Mouse (Mus musculus) frontal cortex, postnatal 25 days (tissue): ENCODE data around the gene Gcnt7.

Experiments used
- DNase-seq, 2 experiments: peaks; one replicate each; pipeline ENCODE4 v3.0.0; 2022; ENCODE audit warnings: low spot score in 2 of 2

Gcnt7 gene

GRCm38 (mm10) chr2:172460647-172461046, 2.3 kb upstream of the Gcnt7 start:
- no peak for DNase-seq

GRCm38 (mm10) chr2:172452458-172452857, 5.9 kb downstream of the Gcnt7 start:
- no peak for DNase-seq

- no peak for DNase-seq
Observed at GRCm38 (mm10) chr2:172452031-172452430, 6.4 kb downstream of the Gcnt7 start.

- no peak for DNase-seq
Observed at GRCm38 (mm10) chr2:172450640-172451039, 7.8 kb downstream of the Gcnt7 start.

- DNase-seq, result no peak
Observed at GRCm38 (mm10) chr2:172448329-172448728, 10.1 kb downstream of the Gcnt7 start.

GRCm38 (mm10) chr2:172447317-172447716, 11.1 kb downstream of the Gcnt7 start:
- DNase-seq, result no peak

- DNase-seq, result no peak
Observed at GRCm38 (mm10) chr2:172445617-172446016, 12.8 kb downstream of the Gcnt7 start.

- DNase-seq, result no peak
Observed at GRCm38 (mm10) chr2:172441176-172441575, 17.2 kb downstream of the Gcnt7 start.

- DNase-seq, result no peak
Observed at GRCm38 (mm10) chr2:172440640-172441005, 17.8 kb downstream of the Gcnt7 start.

- peak; percentile 100 for DNase-seq
Observed at GRCm38 (mm10) chr2:172439843-172440639, 18.4 kb downstream of the Gcnt7 start, which contains the start of gene Rtf2. TSS of gene Rtf2 (plus strand) at chr2:172440556.

GRCm38 (mm10) chr2:172437371-172437952, 20.9 kb downstream of the Gcnt7 start:
- no peak for DNase-seq

GRCm38 (mm10) chr2:172433746-172434145, 24.6 kb downstream of the Gcnt7 start:
- no peak for DNase-seq

GRCm38 (mm10) chr2:172430609-172431008, 27.8 kb downstream of the Gcnt7 start:
- no peak for DNase-seq

GRCm38 (mm10) chr2:172418208-172418607, 40.2 kb downstream of the Gcnt7 start:
- DNase-seq, result no peak

- no peak for DNase-seq
Observed at GRCm38 (mm10) chr2:172416876-172417275, 41.5 kb downstream of the Gcnt7 start.

- no peak for DNase-seq
Observed at GRCm38 (mm10) chr2:172416218-172416617, 42.2 kb downstream of the Gcnt7 start.

- DNase-seq, result no peak
Observed at GRCm38 (mm10) chr2:172413894-172414293, 44.5 kb downstream of the Gcnt7 start.

GRCm38 (mm10) chr2:172413273-172413672, 45.1 kb downstream of the Gcnt7 start:
- DNase-seq, result no peak

GRCm38 (mm10) chr2:172412454-172412853, 45.9 kb downstream of the Gcnt7 start:
- DNase-seq, result no peak

GRCm38 (mm10) chr2:172411091-172411490, 47.3 kb downstream of the Gcnt7 start:
- DNase-seq, result no peak

- DNase-seq, result no peak
Observed at GRCm38 (mm10) chr2:172410686-172411085, 47.7 kb downstream of the Gcnt7 start.

- DNase-seq, result no peak
Observed at GRCm38 (mm10) chr2:172407499-172407898, 50.9 kb downstream of the Gcnt7 start.

- DNase-seq, result no peak
Observed at GRCm38 (mm10) chr2:172406173-172406572, 52.2 kb downstream of the Gcnt7 start.
